Mouse (Mus musculus): ENCODE measurements around the gene Cdk11b.

DNA sequence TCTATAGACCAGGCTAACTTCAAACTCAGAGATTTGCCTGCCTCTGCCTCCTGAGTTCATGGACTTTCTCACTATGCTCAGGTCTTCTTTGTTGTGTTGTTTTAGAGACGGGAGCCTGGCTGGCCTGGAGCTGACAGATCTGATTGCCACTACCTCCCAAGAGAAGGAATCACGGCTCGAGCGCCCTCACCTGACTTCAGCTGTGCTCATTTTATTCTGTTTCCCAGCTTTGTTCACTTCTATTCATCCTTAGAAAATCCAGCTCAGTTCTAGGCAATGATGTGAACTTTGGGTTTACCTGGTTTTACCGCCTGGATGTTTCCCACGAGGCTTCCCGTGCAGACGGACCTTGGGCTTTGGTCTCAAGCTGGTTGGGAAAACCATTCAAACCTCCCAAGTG lies 49.1 kb upstream of the Cdk11b start:
- TF ChIP-seq POLR2A (IDR thresholded peaks at IDR 0.05; ENCODE audit: low read depth, low read length) (no peak), CTCF (IDR thresholded peaks at IDR 0.05; ENCODE audit: extremely low read depth, insufficient read depth, insufficient read length, insufficient replicate concordance) (no peak)
